Mouse (Mus musculus): ENCODE measurements around the gene Col6a2. TPM values are rescaled to one million over a fixed set of nuclear protein-coding genes. Genes with fewer than 3 reads are reported as not detected.

Gene Col6a2
- polyA plus RNA-seq (2011; ENCODE audit: insufficient read length, low read depth, missing spikeins) = 476 and 628 TPM in 2 replicates

- Histone ChIP-seq H3K4me1 (ENCODE audit: control insufficient read depth, insufficient read depth, low read length) (no peaks in the 10 kb centered on the region), H3K4me3 (ENCODE audit: insufficient read depth, low read length) (peak within 1 kb of the TSS; percentile 62), H3K27ac (ENCODE audit: insufficient read depth, low read length) (peak within 1 kb of the TSS; percentile 45)
- TF ChIP-seq POLR2A (IDR thresholded peaks at IDR 0.05; ENCODE audit: low read depth, low read length) = peak; percentile 94
- peak; percentile 42; the same call in 1 of the 2 replicates for TF ChIP-seq CTCF (IDR thresholded peaks at IDR 0.05; ENCODE audit: borderline replicate concordance, insufficient read depth, low read length)
These were observed at the start of gene Col6a2 for GRCm38 (mm10) chr10:76622928-76623680. TSS of gene Col6a2 (minus strand) at chr10:76623630.

- TF ChIP-seq CTCF (IDR thresholded peaks at IDR 0.05; ENCODE audit: borderline replicate concordance, insufficient read depth, low read length) (no peak), POLR2A (IDR thresholded peaks at IDR 0.05; ENCODE audit: low read depth, low read length) (no peak)
- H3K4me3 ChIP-seq (ENCODE audit: insufficient read depth, low read length) = no peak overlapping the region
- no peak overlapping the region for H3K27ac ChIP-seq (ENCODE audit: insufficient read depth, low read length)
- H3K4me1 ChIP-seq (ENCODE audit: control insufficient read depth, insufficient read depth, low read length) = peaks cover 13% of the 10 kb centered on the region
These were observed 48.5 kb upstream of the Col6a2 start for GRCm38 (mm10) chr10:76671939-76672338.

GRCm38 (mm10) chr10:76668947-76669284 is 45.5 kb upstream of the Col6a2 start:
- Histone ChIP-seq H3K4me1 (ENCODE audit: control insufficient read depth, insufficient read depth, low read length) (peaks cover 13% of the 10 kb centered on the region), H3K27ac (ENCODE audit: insufficient read depth, low read length) (peak overlapping the region; percentile 80), H3K4me3 (ENCODE audit: insufficient read depth, low read length) (no peak overlapping the region)
- TF ChIP-seq CTCF (IDR thresholded peaks at IDR 0.05; ENCODE audit: borderline replicate concordance, insufficient read depth, low read length) (no peak), POLR2A (IDR thresholded peaks at IDR 0.05; ENCODE audit: low read depth, low read length) (no peak)

- no peak overlapping the region for H3K4me3 ChIP-seq (ENCODE audit: insufficient read depth, low read length)
- no peak for TF ChIP-seq CTCF (IDR thresholded peaks at IDR 0.05; ENCODE audit: borderline replicate concordance, insufficient read depth, low read length)
- no peak for TF ChIP-seq POLR2A (IDR thresholded peaks at IDR 0.05; ENCODE audit: low read depth, low read length)
- H3K27ac ChIP-seq (ENCODE audit: insufficient read depth, low read length) = peak overlapping the region; percentile 57
- H3K4me1 ChIP-seq (ENCODE audit: control insufficient read depth, insufficient read depth, low read length) = peaks cover 13% of the 10 kb centered on the region
These were observed 45.0 kb upstream of the Col6a2 start for GRCm38 (mm10) chr10:76668261-76668946.

GRCm38 (mm10) chr10:76667197-76667805 is 43.9 kb upstream of the Col6a2 start:
- Histone ChIP-seq H3K4me1 (ENCODE audit: control insufficient read depth, insufficient read depth, low read length) (peaks cover 13% of the 10 kb centered on the region), H3K27ac (ENCODE audit: insufficient read depth, low read length) (no peak overlapping the region), H3K4me3 (ENCODE audit: insufficient read depth, low read length) (no peak overlapping the region)
- no peak for TF ChIP-seq CTCF (IDR thresholded peaks at IDR 0.05; ENCODE audit: borderline replicate concordance, insufficient read depth, low read length)
- no peak for TF ChIP-seq POLR2A (IDR thresholded peaks at IDR 0.05; ENCODE audit: low read depth, low read length)

- Histone ChIP-seq H3K27ac (ENCODE audit: insufficient read depth, low read length) (no peak overlapping the region), H3K4me3 (ENCODE audit: insufficient read depth, low read length) (no peak overlapping the region), H3K4me1 (ENCODE audit: control insufficient read depth, insufficient read depth, low read length) (peaks cover 13% of the 10 kb centered on the region)
- TF ChIP-seq CTCF (IDR thresholded peaks at IDR 0.05; ENCODE audit: borderline replicate concordance, insufficient read depth, low read length) (no peak), POLR2A (IDR thresholded peaks at IDR 0.05; ENCODE audit: low read depth, low read length) (no peak)
These were observed 42.1 kb upstream of the Col6a2 start for GRCm38 (mm10) chr10:76665551-76665950.

- Histone ChIP-seq H3K4me3 (ENCODE audit: insufficient read depth, low read length) (no peak overlapping the region), H3K27ac (ENCODE audit: insufficient read depth, low read length) (peak overlapping the region; percentile 45), H3K4me1 (ENCODE audit: control insufficient read depth, insufficient read depth, low read length) (peaks cover 10% of the 10 kb centered on the region)
- TF ChIP-seq POLR2A (IDR thresholded peaks at IDR 0.05; ENCODE audit: low read depth, low read length) (no peak), CTCF (IDR thresholded peaks at IDR 0.05; ENCODE audit: borderline replicate concordance, insufficient read depth, low read length) (no peak)
These were observed 41.0 kb upstream of the Col6a2 start for GRCm38 (mm10) chr10:76664156-76665115.

GRCm38 (mm10) chr10:76653345-76654336 is 30.2 kb upstream of the Col6a2 start:
- Histone ChIP-seq H3K27ac (ENCODE audit: insufficient read depth, low read length) (peak overlapping the region; percentile 27), H3K4me3 (ENCODE audit: insufficient read depth, low read length) (no peak overlapping the region), H3K4me1 (ENCODE audit: control insufficient read depth, insufficient read depth, low read length) (peaks cover 20% of the 10 kb centered on the region)
- TF ChIP-seq POLR2A (IDR thresholded peaks at IDR 0.05; ENCODE audit: low read depth, low read length) (no peak), CTCF (IDR thresholded peaks at IDR 0.05; ENCODE audit: borderline replicate concordance, insufficient read depth, low read length) (no peak)

Data from embryonic fibroblast, embryonic 13.5 days (primary cell).